Mouse (Mus musculus) liver, postnatal 0 days (tissue): Measurements from ENCODE around the gene Adgrl4. TPM values are rescaled to one million over a fixed set of nuclear protein-coding genes. Genes with fewer than 3 reads are reported as not detected.

Source experiments
- ATAC-seq: fragments of 200-750 bp; cut with Nextera tagmentation; 2 replicates; pipeline ENCODE4 v1.8.0; 2017; ENCODE audit warnings: mild to moderate bottlenecking, moderate library complexity
- DNase-seq: peaks from one replicate; pipeline ENCODE4 v3.0.0-alpha.2; 2016
- H3K27ac ChIP-seq: fragments of 300-500 bp; sonication (generic); 2 replicates; pipeline ENCODE4 v1.5.1; 2014; ENCODE audit warnings: antibody characterized with exemption, moderate library complexity, mild to moderate bottlenecking, low read depth
- H3K27me3 ChIP-seq: fragments of 300-500 bp; sonication (generic); 2 replicates; pipeline ENCODE4 v1.6.1; 2014; ENCODE audit warnings: low read length, control low read depth, mixed read lengths; ENCODE audit not compliant: insufficient read depth
- H3K36me3 ChIP-seq: fragments of 300-500 bp; sonication (generic); replicated peaks from 2 replicates; pipeline ENCODE4 v1.6.1; 2014; ENCODE audit warnings: mild to moderate bottlenecking, control low read depth, low read length, moderate library complexity, mixed read lengths; ENCODE audit not compliant: insufficient read depth
- H3K4me1 ChIP-seq: fragments of 300-500 bp; sonication (generic); 2 replicates; pipeline ENCODE4 v1.6.1; 2014; ENCODE audit warnings: antibody characterized with exemption, mild to moderate bottlenecking, control low read depth; ENCODE audit not compliant: insufficient read depth
- H3K4me2 ChIP-seq: fragments of 300-500 bp; sonication (generic); 2 replicates; pipeline ENCODE4 v1.6.1; 2014; ENCODE audit warnings: low read depth, mild to moderate bottlenecking, low read length, moderate library complexity, mixed read lengths
- H3K4me3 ChIP-seq: fragments of 300-500 bp; sonication (generic); 2 replicates; pipeline ENCODE4 v1.5.1; 2014; ENCODE audit warnings: low read depth, low read length
- H3K9ac ChIP-seq: fragments of 300-500 bp; sonication (generic); replicated peaks from 2 replicates; pipeline ENCODE4 v1.6.1; 2014; ENCODE audit warnings: mild to moderate bottlenecking, moderate library complexity
- H3K9me3 ChIP-seq: fragments of 300-500 bp; sonication (generic); 2 replicates; pipeline ENCODE4 v1.6.1; 2016; ENCODE audit warnings: mild to moderate bottlenecking, control low read depth, low read length, mixed read lengths
- CTCF ChIP-seq: sonication (generic); IDR thresholded peaks from 2 replicates; pipeline ENCODE4 v1.5.1; 2016; ENCODE audit warnings: antibody characterized with exemption, low read depth
- EP300 ChIP-seq: IDR thresholded peaks from 2 replicates; pipeline ENCODE4 v1.6.1; 2016; ENCODE audit warnings: antibody characterized with exemption, low read depth, mild to moderate bottlenecking
- WGBS: fragments of 180-500 bp; shearing (Covaris S2); extraction: QIAGEN DNeasy Blood & Tissue Kit; methylation state at CpG from one replicate; pipeline ENCODE4 v1.1.7; 2014; ENCODE audit not compliant: insufficient replicate concordance; 5-methylcytosine and 5-hydroxymethylcytosine counted together
- polyA plus RNA-seq: library from polyadenylated mRNA; unstranded; fragments of >200 nt; fragmentation: Nextera tagmentation; extraction: Ambion mirVana; gene quantifications from 2 replicates; pipeline ENCODE4 v1.2.1, GENCODE M21; 2015

Adgrl4 gene
- polyA plus RNA-seq, 1 experiment from 2014 or later, result 6.5 TPM

GRCm38 (mm10) chr3:151416931-151417330 lies 20.8 kb upstream of the Adgrl4 start:
- DNase-seq, result no peak

GRCm38 (mm10) chr3:151417688-151418572 lies 19.8 kb upstream of the Adgrl4 start:
- no peaks in the 10 kb centered on the region for H3K27me3 ChIP-seq
- H3K36me3 ChIP-seq, result no peaks in the 10 kb centered on the region
- DNase-seq, result no peak
- H3K27ac ChIP-seq, result no peak overlapping the region
- WGBS, result 35% methylated on average over 12 of the region's 12 CpGs
- H3K9ac ChIP-seq, result no peak overlapping the region
- no peak overlapping the region for H3K4me3 ChIP-seq
- H3K9me3 ChIP-seq, result no peaks in the 10 kb centered on the region
- no peak for TF ChIP-seq CTCF
- no peak for TF ChIP-seq EP300
- H3K4me2 ChIP-seq, result no peak overlapping the region
- H3K4me1 ChIP-seq, result no peaks in the 10 kb centered on the region
- no peak for ATAC-seq

More at GRCm38 (mm10) chr3:151416931-151417330, 20.8 kb upstream of the Adgrl4 start:
- Histone ChIP-seq H3K36me3 (no peaks in the 10 kb centered on the region), H3K27me3 (no peaks in the 10 kb centered on the region), H3K9ac (no peak overlapping the region), H3K27ac (no peak overlapping the region), H3K4me2 (no peak overlapping the region), H3K4me1 (no peaks in the 10 kb centered on the region), H3K4me3 (no peak overlapping the region), H3K9me3 (no peaks in the 10 kb centered on the region)
- ATAC-seq, result no peak
- TF ChIP-seq EP300 (no peak), CTCF (no peak)

- no peak for TF ChIP-seq CTCF
- peak; percentile 31; the same call in 1 of the 2 replicates for TF ChIP-seq EP300
- no peaks in the 10 kb centered on the region for H3K4me1 ChIP-seq
- no peaks in the 10 kb centered on the region for H3K27me3 ChIP-seq
- no peak overlapping the region; the same call in 1 of the 2 replicates for H3K27ac ChIP-seq
- no peak overlapping the region for H3K4me3 ChIP-seq
- WGBS, result 40% methylated on average over 9 of the region's 9 CpGs
- no peak overlapping the region for H3K4me2 ChIP-seq
- H3K9me3 ChIP-seq, result no peaks in the 10 kb centered on the region
- H3K9ac ChIP-seq, result no peak overlapping the region
- DNase-seq (no peak), ATAC-seq (peak; percentile 65)
- no peaks in the 10 kb centered on the region for H3K36me3 ChIP-seq
Observed at GRCm38 (mm10) chr3:151424326-151425207, 13.1 kb upstream of the Adgrl4 start.

GRCm38 (mm10) chr3:151430106-151430505 lies 7.6 kb upstream of the Adgrl4 start:
- Histone ChIP-seq H3K4me3 (no peak overlapping the region), H3K36me3 (no peaks in the 10 kb centered on the region), H3K4me1 (no peaks in the 10 kb centered on the region), H3K4me2 (no peak overlapping the region), H3K27me3 (no peaks in the 10 kb centered on the region), H3K9me3 (no peaks in the 10 kb centered on the region), H3K9ac (no peak overlapping the region), H3K27ac (no peak overlapping the region)
- ATAC-seq (no peak), DNase-seq (no peak)
- WGBS, result 70% methylated on average over 3 of the region's 3 CpGs
- TF ChIP-seq CTCF, result no peak
- no peak for TF ChIP-seq EP300

- no peak for TF ChIP-seq EP300
- TF ChIP-seq CTCF, result no peak
- no peak overlapping the region for H3K9ac ChIP-seq
- no peaks in the 10 kb centered on the region for H3K9me3 ChIP-seq
- H3K4me1 ChIP-seq, result no peaks in the 10 kb centered on the region
- no peaks in the 10 kb centered on the region for H3K27me3 ChIP-seq
- no peak overlapping the region for H3K27ac ChIP-seq
- no peak for ATAC-seq
- no peaks in the 10 kb centered on the region for H3K36me3 ChIP-seq
- whole genome bisulfite sequencing, result 51% methylated on average over 2 of the region's 2 CpGs
- no peak overlapping the region for H3K4me2 ChIP-seq
- DNase-seq, result no peak
- H3K4me3 ChIP-seq, result no peak overlapping the region
Observed at GRCm38 (mm10) chr3:151431507-151431906, 6.2 kb upstream of the Adgrl4 start.

DNA sequence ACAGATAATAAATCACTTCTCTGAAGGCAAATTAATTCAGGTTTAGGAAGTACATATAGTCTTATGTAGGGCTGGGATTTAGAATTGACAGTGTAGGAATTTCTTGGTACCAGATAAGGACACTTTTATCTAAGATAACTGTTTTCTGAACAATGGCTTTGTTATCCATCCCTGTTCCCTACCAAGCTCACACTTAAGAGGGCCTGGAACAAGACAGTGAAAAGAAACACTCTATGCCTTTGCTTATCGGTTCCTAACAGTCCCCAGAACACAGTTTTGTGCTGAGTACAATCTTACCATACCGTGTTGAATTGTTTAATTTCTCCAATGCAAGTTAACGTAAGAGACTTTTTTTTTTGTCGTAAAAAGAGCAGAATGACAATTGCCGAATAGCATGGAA lies 677 bp downstream of the Adgrl4 start:
- peak overlapping the region; percentile 37 for H3K4me3 ChIP-seq
- no peak for TF ChIP-seq CTCF
- TF ChIP-seq EP300, result no peak
- H3K4me2 ChIP-seq, result peak overlapping the region; percentile 52
- WGBS, result 32% methylated on average over 5 of the region's 5 CpGs
- DNase-seq (no peak), ATAC-seq (no peak)
- H3K4me1 ChIP-seq, result peaks cover 4% of the 10 kb centered on the region; the same call in 1 of the 2 replicates
- H3K27ac ChIP-seq, result peak overlapping the region; percentile 49; the same call in 1 of the 2 replicates
- H3K27me3 ChIP-seq, result no peaks in the 10 kb centered on the region
- H3K9me3 ChIP-seq, result no peaks in the 10 kb centered on the region
- H3K9ac ChIP-seq, result no peak overlapping the region
- H3K36me3 ChIP-seq, result no peaks in the 10 kb centered on the region
